22 mouse cellular contexts compared by ENCODE assay signal in the genomic region with DNA sequence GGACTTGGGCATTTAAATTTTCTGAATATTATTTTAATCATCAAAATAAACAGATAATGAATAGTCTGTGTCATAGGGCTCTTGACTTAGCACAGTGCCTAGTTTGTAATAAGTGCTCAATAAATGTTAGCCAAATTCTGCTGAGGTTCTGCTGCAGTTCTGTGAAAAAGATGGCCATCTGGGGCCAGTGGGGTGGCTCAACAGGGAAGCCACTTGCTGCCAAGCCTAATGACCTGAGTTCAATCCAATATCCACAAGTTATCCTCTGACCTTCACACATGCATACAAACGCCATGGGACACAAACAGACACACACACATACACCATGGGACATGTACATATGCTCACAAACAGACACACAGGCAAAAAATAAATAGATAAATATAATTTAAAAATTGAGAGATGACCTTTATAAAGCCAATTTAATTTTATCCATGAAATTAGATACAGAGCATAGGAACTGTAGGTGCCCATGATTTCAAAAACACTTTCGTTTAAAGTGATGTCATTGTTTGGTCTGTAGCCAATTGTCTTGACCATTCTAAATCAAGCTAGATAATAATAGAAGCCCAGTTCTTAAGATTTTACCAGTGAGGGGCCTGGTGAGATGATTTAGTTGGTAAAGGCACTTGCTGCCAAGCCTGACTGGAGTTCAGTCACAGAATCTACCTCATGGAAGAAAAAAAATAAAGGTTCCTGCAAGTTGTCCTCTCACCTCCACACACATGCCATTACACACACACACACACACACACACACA. TPM values are rescaled to one million over a fixed set of nuclear protein-coding genes. Genes with fewer than 3 reads are reported as not detected.
DNase-seq lines count a peak whose midpoint lies in the region; ATAC-seq lines count a peak whose summit lies in the region.
"Had no signal": no experiment of that assay in that cellular context is flagged by ENCODE, and none has a peak within 500 bp of the region (broad histone marks: within the 10 kb centered on the region; RNA-seq: fewer than 3 reads in every experiment).

No protein-coding gene starts in this region.

- H3K27me3 ChIP-seq in midbrain, embryonic 11.5 days (ENCODE audit: control insufficient read depth, insufficient read depth, low read length): no peaks in the 10 kb centered on the region
- no peaks in the 10 kb centered on the region for H3K27me3 ChIP-seq in midbrain, embryonic 15.5 days (replicated peaks)
- no peaks in the 10 kb centered on the region for H3K27me3 ChIP-seq in intestine, embryonic 15.5 days (replicated peaks)
- H3K27me3 ChIP-seq: embryonic facial prominence, embryonic 13.5 days; kidney, embryonic 15.5 days had no signal

- 90% methylated on average over 2 of the region's 2 CpGs for WGBS in midbrain, embryonic 11.5 days
- 85% methylated on average over 2 of the region's 2 CpGs for WGBS in midbrain, embryonic 15.5 days
- WGBS in intestine, embryonic 15.5 days: 85% methylated on average over 2 of the region's 2 CpGs

- no peak overlapping the region for H3K4me2 ChIP-seq in midbrain, embryonic 11.5 days
- no peak overlapping the region for H3K4me2 ChIP-seq in midbrain, embryonic 15.5 days
- H3K4me2 ChIP-seq in intestine, embryonic 15.5 days (replicated peaks): no peak overlapping the region
- H3K4me2 ChIP-seq: embryonic facial prominence, embryonic 13.5 days; heart, embryonic 11.5 days; kidney, embryonic 15.5 days had no signal

- H3K4me1 ChIP-seq in midbrain, embryonic 11.5 days (ENCODE audit: control insufficient read depth, insufficient read depth, low read length): no peaks in the 10 kb centered on the region
- 0 out of 2 replicates have a peak, but pooled peaks cover 5% of the 10 kb centered on the region for H3K4me1 ChIP-seq in midbrain, embryonic 15.5 days
- H3K4me1 ChIP-seq in intestine, embryonic 15.5 days (replicated peaks): no peaks in the 10 kb centered on the region
- H3K4me1 ChIP-seq: embryonic facial prominence, embryonic 13.5 days; kidney, embryonic 15.5 days had no signal

- H3K36me3 ChIP-seq in midbrain, embryonic 11.5 days (ENCODE audit: control insufficient read depth, insufficient read depth, low read length): peaks cover 6% of the 10 kb centered on the region
- peaks cover 18% of the 10 kb centered on the region; the same call in 1 of the 2 replicates for H3K36me3 ChIP-seq in midbrain, embryonic 15.5 days (replicated peaks)
- H3K36me3 ChIP-seq in intestine, embryonic 15.5 days: no peaks in the 10 kb centered on the region

- H3K9me3 ChIP-seq in midbrain, embryonic 11.5 days (ENCODE audit: control insufficient read depth, low read length): no peaks in the 10 kb centered on the region
- H3K9me3 ChIP-seq in midbrain, embryonic 15.5 days: no peaks in the 10 kb centered on the region
- no peaks in the 10 kb centered on the region for H3K9me3 ChIP-seq in intestine, embryonic 15.5 days
- H3K9me3 ChIP-seq: embryonic facial prominence, embryonic 13.5 days; hindbrain, embryonic 10.5 days; kidney, embryonic 15.5 days had no signal

- peak; percentile 24 for DNase-seq in adrenal gland, postnatal 10 days
- DNase-seq in adrenal gland, postnatal 14 days: no peak
- peak; percentile 44 for DNase-seq in midbrain, embryonic 11.5 days (ENCODE audit: low spot score, missing footprints)
- peak; percentile 93 for DNase-seq in cerebellum, adult 9-11 months
- DNase-seq in urinary bladder, postnatal 14 days (ENCODE audit: low spot score): no peak
- DNase-seq: adrenal gland, adult 8-10 months; embryo, embryonic 11 days; gastrocnemius, postnatal 10 days; kidney, postnatal 4 days; right cerebral cortex, postnatal 14 days; spleen, adult 18-20 months; thymus, postnatal 14 days had no signal

- no peak overlapping the region for H3K4me3 ChIP-seq in midbrain, embryonic 11.5 days (ENCODE audit: low read depth, low read length)
- H3K4me3 ChIP-seq in midbrain, embryonic 15.5 days: no peak overlapping the region
- no peak overlapping the region for H3K4me3 ChIP-seq in intestine, embryonic 15.5 days (replicated peaks)
- H3K4me3 ChIP-seq: embryonic facial prominence, embryonic 13.5 days; hindbrain, embryonic 10.5 days; kidney, embryonic 15.5 days had no signal

- no peak overlapping the region for H3K27ac ChIP-seq in midbrain, embryonic 11.5 days (ENCODE audit: low read depth, low read length)
- no peak overlapping the region for H3K27ac ChIP-seq in midbrain, embryonic 15.5 days
- H3K27ac ChIP-seq in intestine, embryonic 15.5 days: no peak overlapping the region
- H3K27ac ChIP-seq: embryonic facial prominence, embryonic 13.5 days; hindbrain, embryonic 10.5 days; kidney, embryonic 15.5 days; macrophage had no signal

- no peak for ATAC-seq in midbrain, embryonic 11.5 days (ENCODE audit: low FRiP score)
- no peak for ATAC-seq in midbrain, embryonic 15.5 days (replicated peaks)
- ATAC-seq in intestine, embryonic 15.5 days: no peak
- ATAC-seq: activated CD4-positive, CD25-positive, alpha-beta regulatory T cell, adult 4 months; forebrain, embryonic 14.5 days; lung, postnatal 0 days had no signal

- H3K9ac ChIP-seq in midbrain, embryonic 11.5 days (ENCODE audit: low read length): no peak overlapping the region
- H3K9ac ChIP-seq in midbrain, embryonic 15.5 days: no peak overlapping the region
- no peak overlapping the region for H3K9ac ChIP-seq in intestine, embryonic 15.5 days
- H3K9ac ChIP-seq: embryonic facial prominence, embryonic 13.5 days; kidney, embryonic 15.5 days had no signal

RNA-seq across cellular contexts. Expression of gene Tbc1d9b, which starts 30.5 kb away (rescaled TPM):
- total RNA-seq in adrenal gland, postnatal 10 days (2021): 10 to 100 TPM; 65.2 to 76.3 TPM
- total RNA-seq in adrenal gland, postnatal 14 days (2021): 75.9 and 86.7 TPM in 2 replicates
- 27.6 and 30.0 TPM in 2 replicates for polyA plus RNA-seq in midbrain, embryonic 11.5 days (2014; fragmentation: Nextera tagmentation; extraction: Ambion mirVana)
- polyA plus RNA-seq in midbrain, embryonic 15.5 days (2015; fragmentation: Nextera tagmentation; extraction: Ambion mirVana): 42.8 and 43.2 TPM in 2 replicates
- 30.4 and 31.5 TPM in 2 replicates for polyA plus RNA-seq in intestine, embryonic 15.5 days (2015; fragmentation: Nextera tagmentation; extraction: Ambion mirVana)

Comparison
In these comparisons a context has a peak if more than half of its experiments do, and no peak if none do; other contexts are left out.
1. DNase-seq: peak in adrenal gland, postnatal 10 days (single experiment), midbrain, embryonic 11.5 days (single experiment) and cerebellum, adult 9-11 months (single experiment); none in adrenal gland, postnatal 14 days (single experiment) and urinary bladder, postnatal 14 days (single experiment).